Mouse (Mus musculus) naive thymus-derived CD4-positive, alpha-beta T cell, adult 2 months (primary cell): ENCODE measurements at regions not wholly inside any gene's neighbourhood (a gene's known extent, or its start where the extent isn't known, plus 50 kb on each side); places are given as distances from the start of the nearest gene placed in this dataset.
"Not testable (repeated sequence)": the region's sequence is repeated elsewhere in the genome, so short reads cannot be mapped to it uniquely, and the experiment has no call there.

Experiments
- DNase-seq: peaks from one replicate; pipeline ENCODE4 v3.0.0-alpha.2; 2011; ENCODE audit warnings: low read depth

DNA sequence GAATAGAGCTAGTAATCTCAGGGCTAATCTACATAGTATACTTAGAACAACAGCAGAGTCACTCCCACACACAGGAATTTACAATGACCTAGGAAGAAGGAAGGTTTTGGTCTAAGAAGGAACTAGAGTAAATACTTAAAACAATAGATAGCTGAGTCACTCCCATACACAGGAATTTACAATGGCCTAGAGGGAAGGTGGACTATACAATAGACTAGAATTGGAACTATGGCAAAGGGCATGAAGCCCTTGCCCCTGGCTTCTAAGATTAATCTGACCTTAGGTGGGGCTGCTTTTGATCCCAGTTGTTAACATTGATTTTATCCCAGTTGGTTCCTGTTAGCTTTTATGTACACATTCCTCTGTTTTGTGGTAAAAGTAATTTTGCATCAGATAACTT lies 427.8 kb upstream of the Clint1 start:
- not testable (repeated sequence) for DNase-seq

DNA sequence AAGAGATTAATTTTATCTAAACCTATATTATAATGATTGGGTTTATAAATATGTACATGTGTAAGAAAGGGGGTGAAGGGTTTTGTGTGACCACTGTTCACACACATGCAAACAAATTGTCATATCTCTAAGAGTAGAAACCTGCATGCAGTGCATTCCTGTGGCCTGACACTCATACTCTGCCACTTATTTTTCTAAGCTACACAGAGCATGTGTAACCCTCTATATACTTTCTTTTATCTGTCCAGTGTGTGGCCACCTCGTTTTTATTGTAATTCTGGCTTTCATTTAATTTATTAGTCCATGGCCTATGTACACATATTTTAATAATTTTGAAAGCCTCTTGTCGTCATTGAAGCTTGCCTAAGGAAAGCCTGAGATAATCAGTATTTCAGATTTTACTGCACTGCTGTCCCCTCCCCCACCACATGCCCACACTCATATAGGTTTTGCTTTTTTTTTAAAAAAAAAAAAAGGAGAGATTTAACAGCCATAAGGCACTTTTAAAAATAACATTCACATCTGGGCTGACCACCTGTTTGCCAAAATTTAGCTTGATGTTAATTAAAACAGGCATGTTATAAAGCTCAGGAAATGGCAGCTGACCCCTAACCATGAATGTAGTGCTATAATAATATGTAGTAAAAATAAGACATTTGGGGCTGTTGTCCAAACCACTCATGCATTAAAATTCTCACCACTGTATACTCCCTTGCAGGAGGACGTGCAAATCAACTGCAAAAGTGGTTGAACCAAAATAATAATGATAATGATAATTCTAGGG lies 410.7 kb upstream of the Clint1 start:
- DNase-seq: no peak

GRCm38 (mm10) chr11:45446512-45446911 lies 405.3 kb upstream of the Clint1 start:
- no peak for DNase-seq

- no peak for DNase-seq
Observed at GRCm38 (mm10) chr11:45454234-45454633, 397.6 kb upstream of the Clint1 start.

GRCm38 (mm10) chr11:45454933-45455332 lies 396.9 kb upstream of the Clint1 start:
- no peak for DNase-seq

- no peak for DNase-seq
Observed at GRCm38 (mm10) chr11:45456724-45457123, 395.1 kb upstream of the Clint1 start.

- no peak for DNase-seq
Observed at GRCm38 (mm10) chr11:45457597-45457996, 394.3 kb upstream of the Clint1 start.

- no peak for DNase-seq
Observed at GRCm38 (mm10) chr11:45460000-45460792, 391.7 kb upstream of the Clint1 start.

DNA sequence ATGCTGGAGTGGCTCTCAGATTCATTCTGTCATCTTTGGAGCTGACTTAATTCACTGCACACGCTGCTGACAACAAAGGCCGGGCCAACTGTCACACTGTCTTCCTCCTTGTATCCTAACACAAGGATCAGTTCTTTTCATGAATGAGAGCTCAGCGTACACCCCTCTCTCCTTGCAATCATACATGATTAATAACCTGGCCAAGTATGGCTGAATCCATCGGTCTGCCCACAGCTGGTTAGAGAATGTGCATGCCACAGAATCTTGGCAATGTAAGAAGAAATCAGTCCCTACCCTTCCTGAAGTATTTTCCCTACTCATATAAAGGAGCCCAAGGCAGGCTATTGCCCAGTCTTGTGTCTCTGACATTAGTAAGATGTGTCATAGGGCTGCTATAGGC lies 387.4 kb upstream of the Clint1 start:
- no peak for DNase-seq

DNA sequence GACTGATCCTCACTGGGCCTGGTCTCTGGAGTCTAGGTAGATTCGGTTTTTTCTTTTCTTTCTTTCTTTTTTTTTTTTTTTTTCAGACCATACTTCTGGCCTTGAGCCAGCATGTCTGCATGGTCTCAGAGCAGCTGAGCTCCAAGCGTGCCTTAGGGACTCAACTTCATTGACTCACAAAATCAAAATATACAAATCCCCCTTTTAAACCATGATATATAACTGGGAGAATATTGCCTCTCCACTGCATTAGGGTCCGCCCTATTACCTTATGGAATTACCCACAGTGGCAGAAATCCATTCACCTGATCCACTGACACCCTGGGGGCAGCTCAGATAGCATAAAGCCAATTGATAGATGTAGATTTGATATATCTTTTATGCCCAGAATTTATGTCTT lies 385.5 kb upstream of the Clint1 start:
- DNase-seq: no peak

- DNase-seq: no peak
Observed at GRCm38 (mm10) chr11:45472171-45472570, 379.7 kb upstream of the Clint1 start.

GRCm38 (mm10) chr11:45476917-45477316 lies 374.9 kb upstream of the Clint1 start:
- DNase-seq: no peak

- no peak for DNase-seq
Observed at GRCm38 (mm10) chr11:45485950-45486349, 365.9 kb upstream of the Clint1 start.

DNA sequence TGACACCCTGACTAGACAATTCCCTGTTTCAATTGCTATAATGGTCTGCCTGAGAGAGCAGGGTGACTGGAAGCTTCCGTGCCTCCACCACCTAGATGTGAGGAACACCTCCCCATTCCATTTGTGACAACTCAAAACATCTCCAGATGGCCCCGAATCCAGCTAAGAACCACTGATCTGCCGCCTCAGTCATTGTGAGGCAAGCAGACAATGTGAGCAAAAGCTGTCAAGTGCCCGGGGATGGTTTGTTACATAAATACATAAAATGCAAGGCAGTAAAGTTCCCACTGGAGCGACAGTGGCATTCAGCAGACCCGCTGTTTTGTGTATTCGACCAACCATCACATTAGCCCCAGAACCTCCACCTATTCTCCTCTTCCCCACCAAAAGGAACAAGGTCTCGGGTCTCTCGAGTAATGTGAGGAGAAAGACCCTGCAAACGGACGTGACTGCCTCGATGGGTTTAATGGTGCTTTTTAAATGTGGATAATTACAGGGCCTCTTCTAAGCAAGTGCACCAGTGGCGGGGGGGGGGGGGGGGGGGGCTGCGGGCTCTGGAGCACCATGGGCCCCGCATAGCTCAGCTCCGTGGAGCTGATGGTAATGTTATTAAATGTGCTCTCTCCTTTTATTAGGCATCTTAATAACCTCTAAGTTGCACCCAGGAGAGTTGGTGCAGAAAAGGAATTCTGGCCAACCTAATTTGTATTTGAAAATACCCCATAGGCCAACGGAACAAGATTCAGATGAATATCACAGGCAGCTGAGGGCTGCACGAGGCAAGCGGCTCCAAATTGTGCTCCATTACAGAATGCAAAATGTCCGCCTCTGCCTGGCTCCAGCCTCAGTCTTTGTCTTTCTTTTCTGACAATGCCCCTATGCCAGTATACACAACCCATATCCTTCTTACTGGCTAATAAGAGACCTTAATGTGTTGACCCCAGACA lies 360.6 kb upstream of the Clint1 start:
- DNase-seq: no peak

DNA sequence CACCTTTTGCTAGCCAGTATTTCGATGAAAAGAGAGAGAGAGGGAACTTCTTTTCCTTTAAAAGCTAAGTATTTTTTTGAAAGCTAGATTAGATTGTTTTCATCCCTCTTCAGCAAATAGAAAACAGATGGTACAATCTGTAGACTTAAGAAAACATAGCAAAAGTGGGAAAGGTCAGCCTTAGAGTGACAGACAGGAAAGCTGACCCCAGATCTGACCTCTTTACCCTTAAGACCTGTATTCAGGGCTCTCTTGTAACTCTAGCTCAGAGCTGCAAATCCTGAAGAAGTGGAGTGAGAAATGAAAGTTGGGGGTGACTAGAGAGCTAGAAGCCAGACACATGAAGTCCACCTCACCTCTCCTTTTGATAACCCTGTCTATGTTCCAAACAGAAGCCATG lies 356.6 kb upstream of the Clint1 start:
- DNase-seq: no peak

DNA sequence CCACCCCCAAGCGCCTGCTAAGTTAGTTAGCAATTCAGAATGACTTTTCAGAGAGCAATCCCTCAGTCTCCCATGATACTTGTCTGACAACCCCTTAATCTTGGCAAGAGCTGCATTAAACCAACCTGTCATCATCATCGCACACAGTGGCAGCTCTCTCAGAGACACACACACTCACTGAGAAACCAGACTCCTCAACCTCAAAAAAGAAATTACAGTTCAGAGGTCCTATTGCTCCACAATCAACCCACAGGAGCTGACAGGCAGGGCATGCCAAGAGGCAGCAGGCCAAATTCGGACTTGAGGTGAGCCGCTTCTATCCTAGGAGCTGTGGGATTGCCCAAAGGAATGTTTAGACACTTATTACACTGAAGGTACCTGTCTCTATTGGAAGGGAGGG lies 343.3 kb upstream of the Clint1 start:
- DNase-seq: no peak

DNA sequence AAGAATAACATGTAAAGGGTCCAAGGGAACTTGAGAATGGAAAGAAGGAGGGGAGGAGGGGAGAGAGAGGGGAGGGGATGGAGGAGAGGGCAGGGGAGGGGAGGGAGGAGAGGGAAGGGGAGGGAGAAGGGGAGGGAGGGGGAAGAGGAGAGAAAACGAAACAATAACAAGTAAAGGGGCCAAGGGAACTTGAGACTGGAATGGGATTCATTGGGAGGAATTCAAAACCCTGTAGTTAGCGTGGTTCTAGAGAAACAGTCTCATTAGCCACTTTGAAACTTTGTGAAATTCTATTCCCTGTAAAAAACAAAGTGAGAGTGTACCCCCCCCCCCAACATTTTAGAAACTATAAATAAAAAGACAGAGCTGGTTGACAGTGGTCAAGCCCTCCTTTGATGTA lies 342.6 kb upstream of the Clint1 start:
- no peak for DNase-seq

GRCm38 (mm10) chr11:45514415-45515271 lies 337.2 kb upstream of the Clint1 start:
- DNase-seq: no peak

DNA sequence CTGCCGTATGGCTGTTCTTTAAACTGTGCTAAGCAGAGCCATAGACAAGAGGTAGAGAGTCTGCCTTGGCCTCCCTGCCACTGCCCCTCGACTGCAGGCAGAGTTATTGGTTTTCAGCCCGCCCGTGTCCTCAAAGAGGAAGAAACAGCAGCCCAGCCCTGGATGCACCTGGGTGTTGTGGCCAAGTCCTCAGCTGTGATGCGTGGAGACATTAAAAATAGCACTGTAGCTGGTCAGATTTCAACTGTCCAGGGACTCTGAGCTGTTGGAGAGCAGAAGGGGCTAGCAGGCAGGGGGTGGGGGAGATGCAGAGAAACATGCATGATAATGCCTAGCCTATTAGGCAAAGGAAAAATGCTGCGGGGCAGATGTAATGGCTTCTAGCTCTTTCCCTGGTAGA lies 327.1 kb upstream of the Clint1 start:
- no peak for DNase-seq

GRCm38 (mm10) chr11:45531044-45531626 lies 320.7 kb upstream of the Clint1 start:
- no peak for DNase-seq
